Mouse (Mus musculus) urinary bladder, adult 18-20 months (tissue): ENCODE data around the gene Klrb1f.
"Not testable (repeated sequence)": the region's sequence is repeated elsewhere in the genome, so short reads cannot be mapped to it uniquely, and the experiment has no call there.

Experiments
- DNase-seq, 2 experiments: peaks; one replicate each; pipeline ENCODE4 v3.0.0; 2022; ENCODE audit warnings: low spot score in 2 of 2, mixed read lengths in 2 of 2

Klrb1f gene

GRCm38 (mm10) chr6:129048857-129049473 is 3.3 kb downstream of the Klrb1f start:
- peak in 1 of 2 experiments; percentile 36 for DNase-seq

DNA sequence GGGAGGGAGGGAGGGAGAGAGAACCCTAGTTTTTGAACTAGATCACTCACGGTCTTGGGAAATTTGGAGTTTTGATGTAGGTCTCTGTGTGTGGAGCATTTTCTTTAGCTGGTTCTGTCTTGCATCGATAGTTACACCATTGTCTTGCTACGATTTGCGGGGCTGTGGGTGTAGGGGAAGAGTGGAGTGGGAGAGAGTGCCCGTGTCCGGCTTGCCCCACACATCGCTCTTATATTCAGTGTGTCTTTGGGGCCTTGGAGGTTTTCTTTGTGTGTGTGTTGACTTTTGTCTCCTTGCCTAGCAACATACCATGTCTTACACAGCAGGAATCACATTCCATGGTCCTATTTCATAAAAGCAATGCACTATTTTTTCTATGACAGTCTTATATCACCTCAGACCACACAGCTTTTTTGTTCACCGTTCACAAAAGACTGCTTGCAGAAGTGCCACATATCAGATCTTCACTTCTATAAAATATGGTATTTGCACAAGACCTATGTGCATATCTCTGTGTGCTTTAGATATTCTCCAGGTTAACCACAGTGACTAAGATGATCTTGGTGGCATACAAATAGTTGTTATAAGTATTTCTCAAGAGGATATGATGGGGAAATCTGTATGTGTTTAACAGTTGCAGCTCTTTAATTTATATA is 4.0 kb downstream of the Klrb1f start:
- DNase-seq, result no peak

DNA sequence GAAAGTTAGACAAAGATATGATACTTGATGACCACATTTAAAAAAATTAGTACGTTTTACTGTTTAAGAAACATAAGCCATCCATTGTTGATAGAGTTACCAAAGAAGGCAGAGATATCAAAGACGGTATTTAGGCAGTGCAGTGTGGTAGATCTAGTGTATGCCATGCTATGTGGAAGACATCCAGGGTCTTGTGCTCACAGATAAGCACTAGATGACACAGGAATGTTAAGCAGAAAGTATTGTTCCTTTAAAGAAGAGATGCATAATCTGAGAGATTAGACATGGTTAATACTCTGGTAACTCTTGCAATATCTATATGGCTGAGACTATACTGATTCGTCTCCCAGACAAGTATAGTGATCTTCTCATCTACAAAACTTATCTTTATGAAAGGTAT is 5.4 kb downstream of the Klrb1f start:
- DNase-seq, result no peak

DNA sequence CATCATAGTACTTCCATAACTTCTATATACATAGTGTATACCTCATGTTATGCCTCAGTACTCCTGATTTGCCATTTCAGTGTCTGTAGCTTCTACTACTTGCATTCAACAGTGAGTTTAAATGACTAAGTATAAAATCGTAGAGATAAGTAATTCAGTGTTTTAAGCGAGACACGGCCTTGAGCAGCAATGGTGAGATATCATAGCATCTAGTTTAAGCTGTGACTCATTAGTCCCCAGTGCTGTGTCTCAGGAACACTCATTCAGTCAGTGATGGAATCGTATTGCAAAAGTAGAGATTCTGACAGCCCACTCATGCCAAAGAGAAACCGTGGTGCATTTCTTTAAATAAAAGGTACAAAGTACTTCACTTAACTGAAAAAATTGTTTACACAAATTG is 6.0 kb downstream of the Klrb1f start:
- DNase-seq, result no peak

DNA sequence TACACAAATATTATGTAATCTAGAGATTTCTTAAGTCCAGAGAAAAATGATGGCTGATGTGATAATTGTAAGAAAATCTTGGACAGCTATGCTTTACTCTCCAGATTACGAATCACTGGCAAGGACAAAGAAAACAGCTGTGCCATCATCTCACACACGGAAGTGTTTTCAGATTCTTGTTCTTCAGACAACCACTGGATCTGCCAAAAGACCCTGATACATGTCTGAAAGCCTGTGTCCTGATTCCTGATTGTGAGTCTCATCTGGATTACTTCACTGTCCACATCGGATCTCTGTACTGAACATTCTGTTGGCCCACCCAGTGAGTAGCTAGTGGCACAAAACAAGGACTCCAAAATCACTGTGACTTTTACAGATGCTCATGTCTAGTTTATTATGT is 10.5 kb downstream of the Klrb1f start:
- DNase-seq, result no peak

DNA sequence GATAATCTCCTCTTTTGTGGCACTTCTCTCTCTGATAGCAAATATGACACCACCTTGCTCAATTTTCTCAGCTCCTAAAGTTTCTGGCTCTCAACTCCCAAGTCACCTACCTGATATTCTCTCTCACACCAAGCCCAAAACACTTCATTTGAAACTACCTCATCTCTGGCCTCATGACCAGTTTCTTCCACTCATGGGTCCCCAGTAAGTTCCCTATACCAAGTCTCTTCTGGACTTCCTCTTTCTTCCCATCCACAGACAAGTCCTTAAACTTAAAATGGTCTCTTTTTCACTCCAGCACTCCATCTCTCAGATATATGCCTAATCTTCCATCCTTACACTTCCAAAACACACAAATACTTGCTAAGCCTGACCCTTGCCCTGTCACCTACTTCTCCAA is 12.3 kb downstream of the Klrb1f start:
- no peak for DNase-seq

- no peak for DNase-seq
Measured at GRCm38 (mm10) chr6:129065407-129065806, 19.7 kb downstream of the Klrb1f start.

DNA sequence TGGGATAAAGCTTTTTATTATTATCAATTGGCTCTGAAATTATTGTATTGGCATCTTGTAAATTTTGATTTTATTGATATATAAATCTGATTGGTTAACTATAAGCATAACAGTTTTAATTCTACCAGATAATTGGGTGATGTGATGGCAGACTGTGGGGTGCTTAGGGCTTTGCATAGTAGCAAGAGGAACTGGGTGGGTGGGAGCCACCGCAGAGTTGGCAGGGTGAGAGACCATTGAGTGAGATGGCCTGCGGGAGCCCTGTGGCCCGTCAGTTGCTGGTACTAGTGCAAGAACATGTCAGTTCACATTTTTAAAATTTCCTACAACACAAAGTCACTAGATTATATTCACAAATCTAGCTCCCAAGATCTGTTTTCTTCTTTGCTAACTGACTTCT is 20.2 kb downstream of the Klrb1f start:
- no peak for DNase-seq

- DNase-seq, result no peak
Measured at GRCm38 (mm10) chr6:129066530-129066929, 20.8 kb downstream of the Klrb1f start.

DNA sequence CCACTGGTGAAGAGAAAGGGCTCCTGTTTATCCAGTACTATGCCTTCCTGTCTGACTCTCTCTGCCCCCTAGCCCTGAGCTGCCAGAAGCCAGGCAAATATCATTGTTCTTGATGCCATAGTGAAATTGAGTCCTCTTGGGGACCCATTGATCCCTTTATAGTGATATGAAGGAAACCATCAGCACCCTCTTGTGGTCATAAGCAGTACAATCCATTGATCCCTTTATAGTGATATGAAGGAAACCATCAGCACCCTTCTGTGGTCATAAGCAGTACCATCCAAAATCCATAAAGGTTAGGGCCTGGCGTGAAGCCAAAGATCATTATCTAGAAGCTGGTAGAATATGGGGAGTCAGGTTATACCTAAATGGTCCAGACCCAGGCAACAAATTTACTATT is 21.3 kb downstream of the Klrb1f start:
- DNase-seq, result peak; percentile 17 to 33

DNA sequence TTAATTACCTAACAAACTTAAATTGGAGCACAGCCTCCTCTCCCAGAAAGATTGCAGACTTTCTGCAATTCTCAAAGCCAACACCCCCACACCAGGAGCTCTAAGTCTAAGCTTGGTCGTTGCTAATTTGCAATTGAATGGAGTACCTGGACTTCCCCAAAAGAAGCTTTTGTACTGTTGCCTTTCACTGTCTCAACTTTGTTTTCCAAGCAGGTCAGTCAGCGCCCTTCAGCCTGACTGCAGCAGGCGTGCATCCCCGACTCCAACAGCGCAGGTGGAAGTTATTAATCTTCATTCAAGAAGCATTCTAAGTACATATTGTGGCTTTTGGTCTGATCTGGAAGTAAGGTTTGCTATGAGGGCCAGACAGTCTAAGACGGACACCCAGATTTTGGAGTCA is 39.4 kb downstream of the Klrb1f start:
- no peak for DNase-seq

- not testable (repeated sequence) for DNase-seq
Measured at GRCm38 (mm10) chr6:129086031-129086430, 40.3 kb downstream of the Klrb1f start.

DNA sequence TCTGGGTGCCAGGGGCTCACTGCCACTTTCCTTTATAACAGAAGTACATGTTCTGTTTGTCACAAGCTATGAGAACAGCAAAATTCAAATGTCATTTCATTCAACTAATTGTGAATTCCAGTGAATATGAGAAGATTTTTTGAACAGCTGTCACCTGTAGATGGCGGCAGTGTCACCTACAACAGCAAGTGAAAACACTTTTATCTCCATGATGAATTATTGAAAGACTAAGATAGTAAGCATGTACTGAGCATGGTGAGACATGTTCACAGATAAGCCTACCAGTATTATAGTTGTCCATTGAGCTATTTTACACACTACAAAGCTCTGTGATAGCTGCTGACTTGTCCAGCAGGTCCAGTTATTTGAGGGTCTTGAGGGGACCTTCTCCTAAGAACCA is 42.5 kb downstream of the Klrb1f start:
- DNase-seq, result no peak

DNA sequence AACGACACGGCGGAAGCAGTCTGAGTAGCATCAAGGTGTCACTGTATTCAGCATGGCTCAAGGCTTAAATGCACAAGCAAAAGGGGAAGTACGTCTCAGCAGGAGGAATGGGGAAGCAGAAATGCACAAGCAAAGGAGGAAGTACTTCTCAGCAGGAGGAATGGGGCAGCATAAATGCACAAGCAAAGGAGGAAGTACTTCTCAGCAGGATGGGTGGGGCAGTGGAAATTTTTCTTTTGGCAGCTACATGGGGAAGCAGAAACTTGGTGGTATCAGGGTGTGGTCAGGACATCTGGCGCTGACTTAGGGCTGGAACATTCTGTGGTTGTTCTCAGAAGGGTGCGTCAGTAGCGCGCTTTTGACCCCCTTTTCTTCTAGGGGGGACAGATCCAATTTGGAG is 42.9 kb downstream of the Klrb1f start:
- not testable (repeated sequence) for DNase-seq

GRCm38 (mm10) chr6:129095166-129095565 is 49.5 kb downstream of the Klrb1f start:
- no peak for DNase-seq

DNA sequence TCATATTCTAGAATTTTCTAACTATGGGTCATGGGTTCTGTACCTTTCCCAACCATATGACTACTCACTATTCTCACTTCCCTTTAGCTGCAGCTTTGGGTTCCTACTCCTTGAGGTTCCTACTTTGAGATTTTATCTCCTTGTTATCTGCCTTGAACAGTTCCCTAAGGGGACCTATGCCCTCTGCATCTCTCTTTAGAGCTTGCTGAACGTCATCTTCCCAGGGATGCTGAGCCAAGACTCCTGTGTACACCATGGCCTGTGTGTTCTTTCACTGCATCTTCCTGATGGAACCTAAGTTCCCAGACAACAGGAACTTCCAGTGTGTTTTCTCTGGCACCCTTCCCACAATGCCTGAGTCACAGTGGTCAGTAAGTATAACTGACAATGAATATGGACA is 52.2 kb downstream of the Klrb1f start:
- DNase-seq, result no peak

- not testable (repeated sequence) for DNase-seq
Measured at GRCm38 (mm10) chr6:129100794-129101193, 55.1 kb downstream of the Klrb1f start, which contains the start of gene Clec2e. Gene Clec2e (minus strand): TSS chr6:129100913.

GRCm38 (mm10) chr6:129101604-129102003 is 55.9 kb downstream of the Klrb1f start:
- DNase-seq, result no peak

DNA sequence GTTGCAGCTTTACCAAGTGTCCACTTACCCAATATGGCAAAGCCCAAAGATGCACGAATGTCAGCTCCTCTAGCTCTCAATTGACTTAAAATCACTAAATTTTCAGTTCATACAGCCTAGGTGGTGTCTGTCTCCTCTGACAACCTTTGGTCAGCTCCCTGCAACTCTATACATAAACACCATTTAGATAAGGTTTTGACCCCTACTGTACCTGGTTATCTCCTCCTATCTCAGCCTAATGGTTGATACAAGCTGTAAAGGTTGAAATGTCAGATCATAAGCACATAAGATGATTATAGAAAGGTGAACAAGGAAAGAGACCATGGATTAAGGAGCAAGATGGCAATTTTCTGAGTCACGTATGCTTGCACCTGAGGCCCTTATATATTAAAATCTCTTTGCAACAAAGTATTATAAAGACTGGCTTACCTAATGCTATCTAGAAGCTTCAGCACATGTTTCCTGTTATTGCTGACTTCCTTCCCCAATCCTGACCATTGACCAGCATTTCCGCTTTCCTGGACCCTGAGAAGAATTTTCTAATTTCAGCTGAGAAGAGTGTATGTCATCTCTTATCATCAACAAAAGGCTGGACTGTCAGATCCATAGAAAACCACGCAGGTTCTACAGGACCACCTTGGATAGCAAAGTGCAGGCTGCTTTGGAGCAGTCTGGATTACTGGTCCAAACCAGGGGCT is 57.3 kb downstream of the Klrb1f start:
- DNase-seq, result no peak
